19 mouse cellular contexts compared by ENCODE assay signal in genomic region chr13:14487812-14488211, GRCm38 (mm10). TPM values are rescaled to one million over a fixed set of nuclear protein-coding genes. Genes with fewer than 3 reads are reported as not detected.
DNase-seq lines count a peak whose midpoint lies in the region; ATAC-seq and TF ChIP-seq lines count a peak whose summit lies in the region.
"Had no signal": no experiment of that assay in that cellular context is flagged by ENCODE, and none has a peak within 500 bp of the region (broad histone marks: within the 10 kb centered on the region; RNA-seq: fewer than 3 reads in every experiment).

No protein-coding gene starts in this region.

- H3K4me1 ChIP-seq in neural tube, embryonic 13.5 days (replicated peaks): no peaks in the 10 kb centered on the region
- no peaks in the 10 kb centered on the region for H3K4me1 ChIP-seq in hindbrain, postnatal 0 days (ENCODE audit: insufficient read depth, low read length)
- H3K4me1 ChIP-seq: heart, embryonic 12.5 days; intestine, embryonic 15.5 days; stomach, embryonic 15.5 days had no signal

- H3K27me3 ChIP-seq in neural tube, embryonic 13.5 days: no peaks in the 10 kb centered on the region
- no peaks in the 10 kb centered on the region for H3K27me3 ChIP-seq in hindbrain, postnatal 0 days (ENCODE audit: insufficient read depth, low read length)
- H3K27me3 ChIP-seq: heart, embryonic 12.5 days; intestine, embryonic 15.5 days; stomach, embryonic 15.5 days had no signal

- no peak overlapping the region for H3K9ac ChIP-seq in neural tube, embryonic 13.5 days
- no peak overlapping the region for H3K9ac ChIP-seq in hindbrain, postnatal 0 days (replicated peaks; ENCODE audit: low read length)
- H3K9ac ChIP-seq: heart, embryonic 12.5 days; intestine, embryonic 15.5 days; lung, embryonic 14.5 days; stomach, embryonic 15.5 days had no signal

- no peak for TF ChIP-seq CTCF in hindbrain, postnatal 0 days (IDR thresholded peaks at IDR 0.05; ENCODE audit: low read depth)

- ATAC-seq in cerebellum, adult (ENCODE audit: insufficient number of reproducible peaks, low FRiP score, low TSS enrichment): 0 out of 2 replicates have a peak, but pooled peaks have one; percentile 20
- peak; percentile 67; the same call in 1 of the 2 replicates for ATAC-seq in neural tube, embryonic 13.5 days (ENCODE audit: low read depth)
- ATAC-seq in hindbrain, postnatal 0 days: 0 out of 2 replicates have a peak, but pooled peaks have one; percentile 18
- ATAC-seq: intestine, embryonic 15.5 days had no signal

- H3K36me3 ChIP-seq in neural tube, embryonic 13.5 days: 0 out of 2 replicates have a peak, but pooled peaks cover 5% of the 10 kb centered on the region
- H3K36me3 ChIP-seq in hindbrain, postnatal 0 days (ENCODE audit: insufficient read depth, low read length): no peaks in the 10 kb centered on the region
- H3K36me3 ChIP-seq: heart, embryonic 12.5 days; intestine, embryonic 15.5 days; stomach, embryonic 15.5 days had no signal

- no peak overlapping the region for H3K4me2 ChIP-seq in neural tube, embryonic 13.5 days
- no peak overlapping the region for H3K4me2 ChIP-seq in hindbrain, postnatal 0 days (ENCODE audit: low read depth, low read length)
- H3K4me2 ChIP-seq: heart, embryonic 12.5 days; intestine, embryonic 15.5 days; liver, embryonic 11.5 days; lung, embryonic 14.5 days; stomach, embryonic 15.5 days had no signal

- 68% methylated on average over 2 of the region's 2 CpGs for WGBS in neural tube, embryonic 13.5 days
- 64% methylated on average over 2 of the region's 2 CpGs for WGBS in hindbrain, postnatal 0 days

- DNase-seq in cerebellum, adult 9-11 months: no peak
- DNase-seq in neural tube, embryonic 10.5 days (ENCODE audit: extremely low spot score, low spot score): no peak
- DNase-seq in hindbrain, postnatal 0 days (ENCODE audit: low spot score): no peak
- DNase-seq in gastrocnemius, postnatal 25 days: no peak
- DNase-seq in ovary, postnatal 10 days (ENCODE audit: low spot score): no peak
- no peak for DNase-seq in thymus, postnatal 10 days (ENCODE audit: low spot score in 2 of 2)
- DNase-seq: cerebellum, adult 11-12 months; left cerebral cortex, postnatal 4 days; lung, embryonic 14.5 days; thymus, postnatal 25 days had no signal

- no peak overlapping the region for H3K27ac ChIP-seq in neural tube, embryonic 13.5 days (replicated peaks)
- no peak overlapping the region for H3K27ac ChIP-seq in hindbrain, postnatal 0 days
- H3K27ac ChIP-seq: intestine, embryonic 15.5 days; macrophage; stomach, embryonic 15.5 days had no signal

- H3K9me3 ChIP-seq in neural tube, embryonic 13.5 days: no peaks in the 10 kb centered on the region
- H3K9me3 ChIP-seq in hindbrain, postnatal 0 days (ENCODE audit: low read length): no peaks in the 10 kb centered on the region
- H3K9me3 ChIP-seq: heart, embryonic 12.5 days; intestine, embryonic 15.5 days; stomach, embryonic 15.5 days had no signal

- no peak overlapping the region for H3K4me3 ChIP-seq in neural tube, embryonic 13.5 days
- H3K4me3 ChIP-seq in hindbrain, postnatal 0 days (ENCODE audit: low read length): no peak overlapping the region
- H3K4me3 ChIP-seq: erythroblast, embryonic 14.5 days; heart, embryonic 12.5 days; intestine, embryonic 15.5 days; stomach, embryonic 15.5 days had no signal

RNA-seq across cellular contexts. Expression of gene Hecw1, which starts 35.2 kb away (rescaled TPM):
- 30.6 and 34.8 TPM in 2 replicates for polyA plus RNA-seq in neural tube, embryonic 13.5 days (2015; fragmentation: Nextera tagmentation; extraction: Ambion mirVana)
- total RNA-seq in hindbrain, postnatal 0 days (2014; rRNA removed): 95.3 and 114 TPM in 2 replicates
- polyA plus RNA-seq in hindbrain, postnatal 0 days (2015; fragmentation: Nextera tagmentation; extraction: Ambion mirVana): 29.8 and 30.5 TPM in 2 replicates
- total RNA-seq in gastrocnemius, postnatal 25 days (2021): under 1 TPM in 1 of 2 experiments, not detected in 1; 0.11 TPM
- total RNA-seq: adrenal gland, adult 18-20 months had no signal
- polyA plus RNA-seq: macrophage had no signal

Comparison
In these comparisons a context has a peak if more than half of its experiments do, and no peak if none do; other contexts are left out.
1. RNA of gene Hecw1, which starts 35.2 kb away (total RNA-seq): 95.3 to 114 TPM in hindbrain, postnatal 0 days; 0.11 TPM in gastrocnemius, postnatal 25 days; every median in the first group is over 10 times any median in the second.
2. Peak in every context shown above with its lines, with median percentiles within 50 percentile points of each other: ATAC-seq.